Mouse (Mus musculus) embryonic facial prominence, embryonic 13.5 days (tissue): ENCODE data around the gene Mmp10. TPM values are rescaled to one million over a fixed set of nuclear protein-coding genes. Genes with fewer than 3 reads are reported as not detected.

ENCODE experiments used
- ATAC-seq: fragments of 200-750 bp; cut with Nextera tagmentation; 2 replicates; pipeline ENCODE4 v1.8.0; 2017; ENCODE audit warnings: low read depth; ENCODE audit not compliant: insufficient number of reproducible peaks, insufficient read depth, low FRiP score, low TSS enrichment
- H3K27ac ChIP-seq: fragments of 300-500 bp; sonication (generic); 2 replicates; pipeline ENCODE4 v1.5.1; 2015; ENCODE audit warnings: moderate library complexity, mild to moderate bottlenecking, inconsistent platforms
- H3K27me3 ChIP-seq: fragments of 300-500 bp; sonication (generic); 2 replicates; pipeline ENCODE4 v1.6.1; 2015; ENCODE audit warnings: mild to moderate bottlenecking, inconsistent platforms
- H3K36me3 ChIP-seq: fragments of 300-500 bp; sonication (generic); 2 replicates; pipeline ENCODE4 v1.6.1; 2015; ENCODE audit warnings: mild to moderate bottlenecking, inconsistent platforms
- H3K4me1 ChIP-seq: fragments of 300-500 bp; sonication (generic); 2 replicates; pipeline ENCODE4 v1.6.1; 2015; ENCODE audit warnings: inconsistent platforms
- H3K4me2 ChIP-seq: fragments of 300-500 bp; sonication (generic); 2 replicates; pipeline ENCODE4 v1.6.1; 2015; ENCODE audit warnings: moderate library complexity, mild to moderate bottlenecking, inconsistent platforms
- H3K4me3 ChIP-seq: fragments of 300-500 bp; sonication (generic); 2 replicates; pipeline ENCODE4 v1.5.1; 2015; ENCODE audit warnings: mild to moderate bottlenecking, inconsistent platforms
- H3K9ac ChIP-seq: fragments of 300-500 bp; sonication (generic); 2 replicates; pipeline ENCODE4 v1.6.1; 2015; ENCODE audit warnings: mild to moderate bottlenecking, inconsistent platforms
- H3K9me3 ChIP-seq: fragments of 300-500 bp; sonication (generic); 2 replicates; pipeline ENCODE4 v1.6.1; 2016; ENCODE audit warnings: inconsistent platforms
- WGBS: fragments of 180-500 bp; shearing (Covaris S2); methylation state at CpG from one replicate; pipeline ENCODE4 v1.1.7; 2015; ENCODE audit warnings: mixed read lengths; 5-methylcytosine and 5-hydroxymethylcytosine counted together
- polyA plus RNA-seq: library from polyadenylated mRNA; unstranded; fragments of >200 nt; fragmentation: Nextera tagmentation; extraction: Ambion mirVana; gene quantifications from 2 replicates; pipeline ENCODE4 v1.2.1, GENCODE M21; 2015

Mmp10 gene
- polyA plus RNA-seq, 1 experiment from 2014 or later: not detected

DNA sequence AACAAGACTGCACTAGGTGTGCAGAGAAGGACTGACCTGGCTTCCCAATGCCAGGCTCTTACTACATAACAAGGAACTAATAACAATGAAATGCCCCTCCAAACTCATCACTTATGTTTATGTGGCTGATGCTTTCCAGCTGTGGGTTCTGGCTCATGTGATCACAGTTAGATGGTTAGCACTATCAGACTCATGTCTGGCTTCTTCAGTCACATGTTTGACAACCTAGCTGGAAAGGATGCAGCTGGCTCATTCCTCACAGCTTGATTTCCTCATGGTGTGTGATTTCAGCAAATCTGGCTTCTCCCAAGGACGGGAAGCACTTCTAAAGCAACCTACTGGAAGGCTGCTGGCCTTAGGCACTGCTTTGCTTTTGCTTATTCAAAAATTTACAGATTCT, 43.3 kb downstream of the Mmp10 start:
- no peak overlapping the region for H3K9ac ChIP-seq
- 32% methylated on average over 1 of the region's 1 CpGs for WGBS

DNA sequence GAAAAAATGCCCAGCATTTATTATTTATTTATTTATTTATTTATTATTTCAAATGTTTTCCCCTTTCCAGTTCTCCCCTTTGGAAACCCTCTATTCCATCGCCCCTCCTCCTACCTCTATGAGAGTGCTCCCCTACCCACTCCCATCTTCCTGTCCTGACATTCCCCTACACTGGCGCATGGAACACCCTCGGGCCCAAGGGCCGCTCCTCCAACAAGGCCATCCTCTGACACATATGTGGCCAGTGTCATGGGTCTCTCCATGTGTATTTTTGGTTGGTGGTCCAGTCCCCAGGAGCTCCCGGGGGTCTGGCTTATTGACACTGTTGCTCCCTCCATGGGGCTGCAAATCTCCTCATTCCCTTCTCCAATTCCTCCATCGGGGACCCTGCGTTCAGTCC, 43.8 kb downstream of the Mmp10 start:
- 92% methylated on average over 7 of the region's 7 CpGs for WGBS
- Histone ChIP-seq H3K4me1 (no peaks in the 10 kb centered on the region), H3K9ac (no peak overlapping the region), H3K4me3 (no peak overlapping the region), H3K4me2 (no peak overlapping the region), H3K36me3 (no peaks in the 10 kb centered on the region), H3K27ac (no peak overlapping the region), H3K27me3 (no peaks in the 10 kb centered on the region), H3K9me3 (no peaks in the 10 kb centered on the region)
- ATAC-seq: no peak

More for the DNA sequence above, 43.3 kb downstream of the Mmp10 start:
- no peak for ATAC-seq
- Histone ChIP-seq H3K27ac (no peak overlapping the region), H3K4me1 (no peaks in the 10 kb centered on the region), H3K27me3 (no peaks in the 10 kb centered on the region), H3K4me2 (no peak overlapping the region), H3K4me3 (no peak overlapping the region), H3K9me3 (no peaks in the 10 kb centered on the region), H3K36me3 (no peaks in the 10 kb centered on the region)

DNA sequence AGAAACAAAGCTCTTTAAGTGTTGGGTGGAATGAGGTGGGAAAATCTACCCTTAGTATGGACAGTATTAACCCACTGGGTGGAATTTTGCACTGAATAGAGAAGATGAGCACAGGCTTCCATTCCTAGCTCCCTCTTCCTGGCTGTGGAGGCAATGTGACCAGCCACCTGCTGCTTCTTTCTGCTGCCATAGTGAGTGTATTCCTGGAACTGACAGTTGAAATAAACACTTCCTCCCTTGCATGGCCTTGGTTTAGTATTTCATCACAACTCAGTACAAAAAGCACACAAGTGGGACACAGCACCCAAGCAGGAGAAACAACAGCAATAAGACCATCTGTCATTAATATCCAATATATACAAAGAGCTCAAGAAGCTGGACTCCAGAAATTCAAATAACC, 49.8 kb downstream of the Mmp10 start:
- Histone ChIP-seq H3K9me3 (no peaks in the 10 kb centered on the region), H3K9ac (no peak overlapping the region), H3K4me1 (no peaks in the 10 kb centered on the region), H3K27ac (no peak overlapping the region), H3K4me2 (no peak overlapping the region), H3K27me3 (no peaks in the 10 kb centered on the region), H3K36me3 (no peaks in the 10 kb centered on the region), H3K4me3 (no peak overlapping the region)
- ATAC-seq: no peak

DNA sequence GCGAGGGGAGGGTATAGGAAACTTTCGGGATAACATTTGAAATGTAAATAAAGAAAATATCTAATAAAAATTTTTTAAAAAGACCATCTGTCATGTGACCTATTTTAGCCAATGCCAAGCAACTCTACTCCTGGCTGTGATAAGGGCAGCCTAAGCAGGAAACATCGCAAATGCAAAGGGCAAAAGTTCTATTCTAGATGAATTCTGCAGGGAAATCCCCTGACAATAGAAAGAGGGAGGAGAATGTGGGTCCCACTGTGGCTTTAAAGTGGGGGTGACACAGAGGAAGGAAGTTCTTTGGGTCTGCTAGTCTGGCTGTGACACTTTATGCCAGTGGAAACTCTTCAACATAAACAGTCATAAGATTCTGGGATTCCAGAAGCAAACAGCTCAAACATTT, 51.4 kb downstream of the Mmp10 start:
- 77% methylated on average over 3 of the region's 3 CpGs for WGBS
- no peak for ATAC-seq
- no peaks in the 10 kb centered on the region for H3K9me3 ChIP-seq

DNA sequence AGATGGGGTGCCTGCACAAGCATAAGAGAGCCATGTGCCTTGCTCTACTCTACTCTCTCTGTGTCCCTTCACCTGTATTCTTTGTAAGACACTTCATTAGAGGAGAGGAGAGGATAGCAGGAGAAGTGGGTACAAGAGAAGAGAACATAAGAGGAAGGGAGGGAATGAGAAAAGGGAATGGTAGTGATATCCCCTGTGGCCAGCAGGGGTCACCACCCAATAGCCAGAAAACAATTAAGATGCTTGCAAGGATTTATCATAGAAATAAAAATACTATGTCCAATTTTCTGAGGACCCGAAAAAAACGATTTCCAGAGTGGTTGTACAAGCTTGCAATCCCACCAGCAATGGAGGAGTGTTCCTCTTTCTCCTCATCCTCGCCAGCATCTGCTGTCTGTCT, 52.2 kb downstream of the Mmp10 start:
- 35% methylated on average over 3 of the region's 3 CpGs for WGBS
- Histone ChIP-seq H3K27ac (no peak overlapping the region), H3K9me3 (no peaks in the 10 kb centered on the region), H3K4me3 (no peak overlapping the region), H3K4me1 (no peaks in the 10 kb centered on the region), H3K36me3 (no peaks in the 10 kb centered on the region), H3K4me2 (no peak overlapping the region), H3K27me3 (no peaks in the 10 kb centered on the region), H3K9ac (no peak overlapping the region)
- ATAC-seq: no peak

More for the DNA sequence above, 51.4 kb downstream of the Mmp10 start:
- H3K4me2 ChIP-seq: no peak overlapping the region
- no peak overlapping the region for H3K4me3 ChIP-seq
- no peak overlapping the region for H3K9ac ChIP-seq
- H3K4me1 ChIP-seq: no peaks in the 10 kb centered on the region
- no peaks in the 10 kb centered on the region for H3K27me3 ChIP-seq
- no peaks in the 10 kb centered on the region for H3K36me3 ChIP-seq
- no peak overlapping the region for H3K27ac ChIP-seq

DNA sequence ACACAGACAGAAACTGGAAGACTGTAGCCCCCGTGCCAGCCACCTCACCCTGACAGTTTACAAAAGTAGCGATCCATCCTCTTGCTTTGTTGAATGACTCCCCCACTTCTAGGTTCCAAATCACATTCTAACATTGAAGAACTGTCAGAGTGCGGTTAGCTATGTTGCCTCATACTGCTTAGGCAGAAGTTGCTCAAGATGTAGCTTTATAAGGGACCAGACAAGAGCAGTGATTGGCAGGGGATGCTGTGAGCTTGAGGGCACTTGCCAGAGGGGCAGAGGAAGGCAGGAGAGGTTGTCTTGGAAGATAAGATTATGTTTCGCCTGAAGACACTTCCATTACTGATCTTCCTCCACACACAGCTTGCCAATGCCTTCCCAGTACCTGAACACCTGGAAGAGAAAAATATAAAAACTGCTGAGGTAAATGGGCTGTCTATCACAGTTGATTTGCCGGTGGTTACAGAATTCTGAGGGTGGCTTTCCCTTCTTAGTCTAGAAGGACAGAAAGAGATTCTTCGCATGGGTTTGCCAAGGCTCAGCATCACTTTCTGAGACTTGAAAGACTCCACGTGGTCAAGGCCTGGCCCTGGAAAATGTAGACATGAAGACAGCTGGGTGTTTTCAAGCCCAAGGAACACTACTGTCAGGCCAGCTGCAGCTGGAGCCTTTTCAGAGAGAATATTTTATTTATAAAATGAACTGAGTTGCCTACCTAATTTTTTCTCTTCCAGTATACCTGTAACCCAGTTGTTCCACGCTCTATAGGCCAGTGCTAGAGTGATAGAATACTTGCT, 56.3 kb downstream of the Mmp10 start, which contains the start of gene Mmp8:
Gene Mmp8, plus strand, starts transcription at position 236 of the 797 bp plus-strand sequence.
- Histone ChIP-seq H3K27me3 (no peaks in the 10 kb centered on the region), H3K4me2 (no peak within 1 kb of the TSS), H3K4me1 (no peaks in the 10 kb centered on the region), H3K27ac (no peak within 1 kb of the TSS), H3K4me3 (no peak within 1 kb of the TSS), H3K36me3 (no peaks in the 10 kb centered on the region), H3K9ac (no peak within 1 kb of the TSS), H3K9me3 (no peaks in the 10 kb centered on the region)
- WGBS: 84% methylated on average over 8 of the region's 8 CpGs
- ATAC-seq: no peak

Other genes with a start within 250 kb of the Mmp10 start
- 0.12 and 0.39 TPM in 2 replicates for gene Mmp13, start 229.8 kb upstream of the Mmp10 start, polyA plus RNA-seq
- not detected in 2 replicates for gene Mmp12, start 158.0 kb upstream of the Mmp10 start, polyA plus RNA-seq
- gene Mmp1b, start 114.3 kb upstream of the Mmp10 start, polyA plus RNA-seq: not detected in 2 replicates
- gene Mmp3, start 56.5 kb upstream of the Mmp10 start, polyA plus RNA-seq: 0.23 TPM in 1 of 2 replicates, not detected in the other
- 0.34 TPM in 1 of 2 replicates, not detected in the other for gene Mmp8, start 56.1 kb downstream of the Mmp10 start, polyA plus RNA-seq
- not detected in 2 replicates for gene Mmp27, start 69.0 kb downstream of the Mmp10 start, polyA plus RNA-seq
- not detected in 2 replicates for gene Mmp20, start 125.9 kb downstream of the Mmp10 start, polyA plus RNA-seq
- not detected in 2 replicates for gene Mmp7, start 189.7 kb downstream of the Mmp10 start, polyA plus RNA-seq